16 mouse cellular contexts compared by ENCODE assay signal in the genomic region with DNA sequence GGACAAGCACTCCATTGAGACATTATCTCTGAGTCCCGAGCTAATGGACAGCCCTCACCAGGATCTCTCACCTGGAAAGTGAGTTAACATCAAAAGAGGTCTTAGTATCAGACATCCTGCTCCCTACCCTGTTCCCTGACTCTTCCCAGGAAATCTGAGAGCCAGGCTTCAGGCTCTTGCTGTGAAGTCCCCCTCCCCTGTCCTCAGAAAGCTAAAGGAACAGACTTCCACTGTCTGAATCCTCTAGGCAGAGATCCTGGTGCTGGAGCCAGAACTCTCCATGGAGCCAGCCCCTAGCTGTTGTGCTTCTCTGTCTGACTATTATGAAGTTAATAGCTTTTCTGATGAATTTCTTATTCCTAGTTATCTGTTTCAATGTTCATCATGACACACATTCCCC.
DNase-seq lines count a peak whose midpoint lies in the region; ATAC-seq and TF ChIP-seq lines count a peak whose summit lies in the region.
"Had no signal": no experiment of that assay in that cellular context is flagged by ENCODE, and none has a peak within 500 bp of the region (broad histone marks: within the 10 kb centered on the region; RNA-seq: fewer than 3 reads in every experiment).

No protein-coding gene starts in this region.

- no peak overlapping the region for H3K27ac ChIP-seq in lung, embryonic 14.5 days (ENCODE audit: low read depth)
- no peak overlapping the region for H3K27ac ChIP-seq in lung, postnatal 0 days (ENCODE audit: low read length)
- peak overlapping the region; percentile 56 for H3K27ac ChIP-seq in hindbrain, embryonic 15.5 days (replicated peaks)
- H3K27ac ChIP-seq in limb, embryonic 15.5 days, result peak overlapping the region; percentile 27; the same call in 1 of the 2 replicates
- peak overlapping the region; percentile 47 for H3K27ac ChIP-seq in small intestine, adult 2 months (ENCODE audit: insufficient read depth, low read depth, low read length)
- H3K27ac ChIP-seq: liver, embryonic 15.5 days had no signal

- 0% methylated on average over 1 of the region's 1 CpGs for WGBS in lung, embryonic 14.5 days
- WGBS in lung, postnatal 0 days, result 14% methylated on average over 1 of the region's 1 CpGs
- 10% methylated on average over 1 of the region's 1 CpGs for WGBS in hindbrain, embryonic 15.5 days
- 5% methylated on average over 1 of the region's 1 CpGs for WGBS in limb, embryonic 15.5 days
- 15% methylated on average over 1 of the region's 1 CpGs for WGBS in small intestine, adult 2 months

- intact Hi-C loops in left cerebral cortex, postnatal 10 days (cut with DNase I), result no loop called here

- no peak overlapping the region for H3K4me2 ChIP-seq in lung, embryonic 14.5 days
- no peak overlapping the region for H3K4me2 ChIP-seq in lung, postnatal 0 days (replicated peaks; ENCODE audit: low read depth, low read length)
- H3K4me2 ChIP-seq in hindbrain, embryonic 15.5 days, result no peak overlapping the region
- no peak overlapping the region for H3K4me2 ChIP-seq in limb, embryonic 15.5 days
- H3K4me2 ChIP-seq: liver, embryonic 15.5 days had no signal

- ATAC-seq in lung, embryonic 14.5 days (ENCODE audit: insufficient read depth), result no peak
- ATAC-seq in lung, postnatal 0 days, result no peak
- no peak for ATAC-seq in hindbrain, embryonic 15.5 days (ENCODE audit: low FRiP score, low read depth)
- ATAC-seq in limb, embryonic 15.5 days (ENCODE audit: insufficient number of reproducible peaks, low FRiP score, low TSS enrichment, low read depth), result no peak
- ATAC-seq in inflammation-experienced regulatory T-cells, adult 6 months, result no peak
- ATAC-seq: CD4-positive, CD25-positive, alpha-beta regulatory T cell, adult 4 months had no signal

- TF ChIP-seq CTCF in lung, embryonic 14.5 days (IDR thresholded peaks at IDR 0.05; ENCODE audit: low read depth), result no peak
- TF ChIP-seq CTCF in lung, postnatal 0 days (IDR thresholded peaks at IDR 0.05), result no peak
- TF ChIP-seq CTCF in small intestine, adult 2 months (IDR thresholded peaks at IDR 0.05; ENCODE audit: extremely low read depth, insufficient read length, insufficient replicate concordance, low read depth, low read length), result no peak

- no peaks in the 10 kb centered on the region for H3K9me3 ChIP-seq in lung, embryonic 14.5 days (ENCODE audit: low read depth, low read length)
- H3K9me3 ChIP-seq in lung, postnatal 0 days (ENCODE audit: low read length), result no peaks in the 10 kb centered on the region
- H3K9me3 ChIP-seq in hindbrain, embryonic 15.5 days, result no peaks in the 10 kb centered on the region
- H3K9me3 ChIP-seq in limb, embryonic 15.5 days, result no peaks in the 10 kb centered on the region
- H3K9me3 ChIP-seq: liver, embryonic 15.5 days had no signal

- no peaks in the 10 kb centered on the region for H3K27me3 ChIP-seq in lung, embryonic 14.5 days (ENCODE audit: insufficient read depth, low read length)
- H3K27me3 ChIP-seq in lung, postnatal 0 days (replicated peaks; ENCODE audit: insufficient read depth, low read length), result no peaks in the 10 kb centered on the region
- no peaks in the 10 kb centered on the region for H3K27me3 ChIP-seq in hindbrain, embryonic 15.5 days
- no peaks in the 10 kb centered on the region for H3K27me3 ChIP-seq in limb, embryonic 15.5 days
- no peaks in the 10 kb centered on the region for H3K27me3 ChIP-seq in small intestine, adult 2 months (ENCODE audit: control insufficient read depth, insufficient read depth, low read length)
- H3K27me3 ChIP-seq: liver, embryonic 15.5 days had no signal

- no peak overlapping the region for H3K4me3 ChIP-seq in lung, embryonic 14.5 days (ENCODE audit: low read depth, low read length)
- H3K4me3 ChIP-seq in lung, postnatal 0 days (ENCODE audit: low read depth, low read length), result no peak overlapping the region
- H3K4me3 ChIP-seq in hindbrain, embryonic 15.5 days, result no peak overlapping the region
- H3K4me3 ChIP-seq in limb, embryonic 15.5 days, result no peak overlapping the region
- H3K4me3 ChIP-seq in small intestine, adult 2 months (ENCODE audit: low read depth, low read length), result no peak overlapping the region
- H3K4me3 ChIP-seq: erythroblast, embryonic 14.5 days; liver, embryonic 15.5 days had no signal

- peak; percentile 14 for DNase-seq in lung, embryonic 14.5 days
- DNase-seq in lung, postnatal 0 days (ENCODE audit: low spot score), result no peak
- no peak for DNase-seq in left cerebral cortex, postnatal 10 days (ENCODE audit: extremely low spot score in 1 of 2, low spot score in 2 of 2)
- DNase-seq: adrenal gland, postnatal 10 days; kidney, adult 8-10 months; kidney, postnatal 4 days; layer of hippocampus, postnatal 36 days; left cerebral cortex, postnatal 4 days; lung, postnatal 4 days had no signal

- H3K9ac ChIP-seq in lung, embryonic 14.5 days, result no peak overlapping the region
- no peak overlapping the region for H3K9ac ChIP-seq in lung, postnatal 0 days (replicated peaks; ENCODE audit: low read depth)
- no peak overlapping the region for H3K9ac ChIP-seq in hindbrain, embryonic 15.5 days
- H3K9ac ChIP-seq in limb, embryonic 15.5 days, result no peak overlapping the region
- H3K9ac ChIP-seq: liver, embryonic 15.5 days had no signal

- H3K4me1 ChIP-seq in lung, embryonic 14.5 days (ENCODE audit: insufficient read depth), result no peaks in the 10 kb centered on the region
- no peaks in the 10 kb centered on the region for H3K4me1 ChIP-seq in lung, postnatal 0 days (ENCODE audit: insufficient read depth, low read depth, low read length)
- H3K4me1 ChIP-seq in hindbrain, embryonic 15.5 days (replicated peaks), result peaks cover 25% of the 10 kb centered on the region
- peaks cover 5% of the 10 kb centered on the region; the same call in 1 of the 2 replicates for H3K4me1 ChIP-seq in limb, embryonic 15.5 days
- peaks cover 28% of the 10 kb centered on the region; the same call in 1 of the 2 replicates for H3K4me1 ChIP-seq in small intestine, adult 2 months (ENCODE audit: control insufficient read depth, insufficient read depth, insufficient read length, low read length)
- H3K4me1 ChIP-seq: liver, embryonic 15.5 days had no signal

- TF ChIP-seq POLR2A in small intestine, adult 2 months (IDR thresholded peaks at IDR 0.05; ENCODE audit: low read depth, low read length), result no peak

- H3K36me3 ChIP-seq in lung, embryonic 14.5 days (ENCODE audit: insufficient read depth), result no peaks in the 10 kb centered on the region
- no peaks in the 10 kb centered on the region for H3K36me3 ChIP-seq in lung, postnatal 0 days (ENCODE audit: insufficient read depth, low read length)
- H3K36me3 ChIP-seq in hindbrain, embryonic 15.5 days, result no peaks in the 10 kb centered on the region
- H3K36me3 ChIP-seq in limb, embryonic 15.5 days, result no peaks in the 10 kb centered on the region
- H3K36me3 ChIP-seq in small intestine, adult 2 months (ENCODE audit: control insufficient read depth, insufficient read depth, low read length), result no peaks in the 10 kb centered on the region
- H3K36me3 ChIP-seq: liver, embryonic 15.5 days had no signal

- no peak for TF ChIP-seq EP300 in lung, postnatal 0 days (IDR thresholded peaks at IDR 0.05)

Comparison
In these comparisons a context has a peak if more than half of its experiments do, and no peak if none do; other contexts are left out.
1. H3K27ac ChIP-seq: peak in hindbrain, embryonic 15.5 days (single experiment), limb, embryonic 15.5 days (single experiment) and small intestine, adult 2 months (single experiment); none in lung, embryonic 14.5 days (single experiment) and lung, postnatal 0 days (single experiment).